Mouse (Mus musculus) intestine, embryonic 16.5 days (tissue): ENCODE results near the gene Sh2b1. TPM values are rescaled to one million over a fixed set of nuclear protein-coding genes. Genes with fewer than 3 reads are reported as not detected.

Source experiments
- ATAC-seq: fragments of 200-750 bp; cut with Nextera tagmentation; 2 replicates; pipeline ENCODE4 v1.8.0; 2017; ENCODE audit warnings: moderate TSS enrichment, moderate library complexity
- H3K27ac ChIP-seq: fragments of 300-500 bp; sonication (generic); 2 replicates; pipeline ENCODE4 v1.5.1; 2014; ENCODE audit warnings: mild to moderate bottlenecking, low read length
- H3K27me3 ChIP-seq: fragments of 300-500 bp; sonication (generic); replicated peaks from 2 replicates; pipeline ENCODE4 v1.6.1; 2014; ENCODE audit warnings: low read length, control low read depth, mixed read lengths; ENCODE audit not compliant: control insufficient read depth, insufficient read depth
- H3K36me3 ChIP-seq: fragments of 300-500 bp; sonication (generic); 2 replicates; pipeline ENCODE4 v1.6.1; 2014; ENCODE audit warnings: low read length, control low read depth; ENCODE audit not compliant: control insufficient read depth, insufficient read depth
- H3K4me1 ChIP-seq: fragments of 300-500 bp; sonication (generic); 2 replicates; pipeline ENCODE4 v1.6.1; 2014; ENCODE audit warnings: low read length, control low read depth, mixed read lengths; ENCODE audit not compliant: control insufficient read depth, insufficient read depth
- H3K4me2 ChIP-seq: fragments of 300-500 bp; sonication (generic); 2 replicates; pipeline ENCODE4 v1.6.1; 2014; ENCODE audit warnings: low read depth, low read length, control low read depth
- H3K4me3 ChIP-seq: fragments of 300-500 bp; sonication (generic); 2 replicates; pipeline ENCODE4 v1.5.1; 2014; ENCODE audit warnings: mild to moderate bottlenecking, low read length
- H3K9ac ChIP-seq: fragments of 300-500 bp; sonication (generic); 2 replicates; pipeline ENCODE4 v1.6.1; 2014; ENCODE audit warnings: low read depth, low read length
- H3K9me3 ChIP-seq: fragments of 300-500 bp; sonication (generic); 2 replicates; pipeline ENCODE4 v1.6.1; 2016; ENCODE audit warnings: low read length, control low read depth; ENCODE audit not compliant: control insufficient read depth
- WGBS: fragments of 180-500 bp; shearing (Covaris S2); extraction: QIAGEN DNeasy Blood & Tissue Kit; methylation state at CpG from one replicate; pipeline ENCODE4 v1.1.7; 2014; 5-methylcytosine and 5-hydroxymethylcytosine counted together
- polyA plus RNA-seq: library from polyadenylated mRNA; unstranded; fragments of >200 nt; fragmentation: Nextera tagmentation; extraction: Ambion mirVana; gene quantifications from 2 replicates; pipeline ENCODE4 v1.2.1, GENCODE M21; 2015

The Sh2b1 gene
- polyA plus RNA-seq, 1 experiment from 2014 or later: 43.2 TPM

DNA sequence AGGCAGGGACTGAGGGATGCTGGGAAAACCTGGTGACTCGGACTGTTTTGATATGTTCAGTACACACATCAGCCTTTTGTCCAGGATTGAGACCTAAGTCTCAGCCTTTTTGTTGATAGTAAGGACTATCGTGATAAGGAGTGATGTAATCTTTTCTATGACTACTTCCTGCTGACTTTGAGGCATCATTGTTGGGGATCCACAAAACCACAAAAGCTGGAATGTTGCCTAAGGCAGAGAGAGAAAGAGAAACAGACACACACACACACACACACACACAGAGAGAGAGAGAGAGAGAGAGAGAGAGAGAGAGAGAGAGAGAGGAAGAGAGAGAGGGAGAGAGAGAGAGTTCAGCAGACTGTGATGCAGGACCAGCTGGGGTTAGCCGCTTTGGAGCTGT lies 56.7 kb downstream of the Sh2b1 start:
- no peak overlapping the region for H3K4me2 ChIP-seq
- H3K9me3 ChIP-seq: no peaks in the 10 kb centered on the region
- H3K9ac ChIP-seq: no peak overlapping the region
- no peaks in the 10 kb centered on the region for H3K4me1 ChIP-seq
- no peaks in the 10 kb centered on the region for H3K36me3 ChIP-seq
- no peak overlapping the region for H3K4me3 ChIP-seq
- no peaks in the 10 kb centered on the region for H3K27me3 ChIP-seq
- 47% methylated on average over 3 of the region's 3 CpGs for WGBS
- ATAC-seq: no peak
- H3K27ac ChIP-seq: no peak overlapping the region

DNA sequence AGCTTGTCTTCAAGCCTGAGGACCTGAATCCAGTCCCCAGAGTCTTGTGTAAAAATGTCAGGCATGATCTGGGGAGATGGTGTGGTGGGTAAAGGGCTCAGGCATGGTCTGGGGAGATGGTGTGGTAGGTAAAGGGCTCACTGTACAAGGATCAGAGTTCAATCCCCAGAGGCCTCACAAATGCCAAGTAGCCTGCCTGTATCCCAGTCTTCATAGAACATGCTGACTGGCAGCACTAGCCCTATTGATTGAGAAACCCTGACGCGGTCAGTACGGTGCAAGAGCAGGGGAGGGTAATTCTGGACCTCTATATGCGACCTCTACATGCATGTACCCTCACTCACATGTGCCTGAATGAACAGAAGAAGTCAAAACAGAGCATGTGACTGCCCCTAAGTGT lies 57.6 kb downstream of the Sh2b1 start:
- Histone ChIP-seq H3K9me3 (no peaks in the 10 kb centered on the region), H3K4me3 (no peak overlapping the region), H3K9ac (no peak overlapping the region), H3K27ac (no peak overlapping the region), H3K4me1 (no peaks in the 10 kb centered on the region), H3K4me2 (no peak overlapping the region), H3K27me3 (no peaks in the 10 kb centered on the region), H3K36me3 (no peaks in the 10 kb centered on the region)
- WGBS: 86% methylated on average over 4 of the region's 4 CpGs
- ATAC-seq: no peak

DNA sequence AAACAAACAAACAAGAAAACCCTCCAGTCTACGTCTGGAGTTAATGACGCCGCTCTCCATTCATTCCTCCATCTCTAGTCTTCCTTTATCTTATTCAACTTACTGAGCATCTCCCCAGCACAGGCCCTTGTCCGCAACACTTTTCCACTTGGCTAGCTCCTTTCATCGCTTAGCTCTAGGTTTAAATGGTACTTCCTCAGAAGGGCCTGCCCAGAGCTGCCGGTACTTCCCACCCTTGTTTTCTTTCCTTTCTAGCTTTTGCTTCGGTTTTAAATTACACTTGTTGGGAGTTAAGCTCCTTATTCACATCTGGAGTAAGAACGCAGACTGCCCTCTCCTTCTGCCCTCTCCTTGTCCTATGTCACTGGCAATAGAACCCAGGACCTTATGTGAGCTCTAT lies 58.2 kb downstream of the Sh2b1 start:
- H3K36me3 ChIP-seq: no peaks in the 10 kb centered on the region
- no peak overlapping the region for H3K9ac ChIP-seq
- no peak for ATAC-seq
- H3K9me3 ChIP-seq: no peaks in the 10 kb centered on the region
- no peak overlapping the region for H3K27ac ChIP-seq
- no peaks in the 10 kb centered on the region for H3K27me3 ChIP-seq
- H3K4me1 ChIP-seq: no peaks in the 10 kb centered on the region
- no peak overlapping the region for H3K4me3 ChIP-seq
- WGBS: 65% methylated on average over 8 of the region's 8 CpGs
- H3K4me2 ChIP-seq: no peak overlapping the region

Other genes with a start within 250 kb of the Sh2b1 start
- gene Sbk1, start 202.8 kb downstream of the Sh2b1 start, polyA plus RNA-seq: 7.1 and 8.9 TPM in 2 replicates
- 0.78 and 1.3 TPM in 2 replicates for gene Lat, start 105.9 kb downstream of the Sh2b1 start, polyA plus RNA-seq
- 70.0 and 76.2 TPM in 2 replicates for gene Spns1, start 98.0 kb downstream of the Sh2b1 start, polyA plus RNA-seq
- 0.99 and 1.4 TPM in 2 replicates for gene Nfatc2ip, start 78.7 kb downstream of the Sh2b1 start, polyA plus RNA-seq
- gene Cd19, start 60.5 kb downstream of the Sh2b1 start, polyA plus RNA-seq: 0.28 and 0.37 TPM in 2 replicates
- gene Rabep2, start 46.7 kb downstream of the Sh2b1 start, polyA plus RNA-seq: 22.6 and 25.0 TPM in 2 replicates
- 1.1 and 1.3 TPM in 2 replicates for gene Atp2a1, start 12.3 kb downstream of the Sh2b1 start, polyA plus RNA-seq
- gene Tufm, start 11.9 kb upstream of the Sh2b1 start, polyA plus RNA-seq: 229 and 244 TPM in 2 replicates
- 25.8 and 29.4 TPM in 2 replicates for gene Atxn2l, start 28.0 kb upstream of the Sh2b1 start, polyA plus RNA-seq
- gene Eif3c, start 91.0 kb upstream of the Sh2b1 start, polyA plus RNA-seq: 180 and 194 TPM in 2 replicates
- gene Apobr, start 109.5 kb upstream of the Sh2b1 start, polyA plus RNA-seq: 0.65 and 1.5 TPM in 2 replicates
- 44.7 and 54.7 TPM in 2 replicates for gene Cln3, start 110.4 kb upstream of the Sh2b1 start, polyA plus RNA-seq
- gene Il27, start 119.5 kb upstream of the Sh2b1 start, polyA plus RNA-seq: not detected in 2 replicates
- 70.8 and 73.3 TPM in 2 replicates for gene Nupr1, start 155.4 kb upstream of the Sh2b1 start, polyA plus RNA-seq
- 42.7 and 49.8 TPM in 2 replicates for gene Sgf29, start 173.9 kb upstream of the Sh2b1 start, polyA plus RNA-seq
- 7.5 and 7.6 TPM in 2 replicates for gene Sult1a1, start 201.0 kb upstream of the Sh2b1 start, polyA plus RNA-seq
- 111 and 112 TPM in 2 replicates for gene Bola2, start 220.0 kb upstream of the Sh2b1 start, polyA plus RNA-seq
- 8.3 and 8.9 TPM in 2 replicates for gene Slx1b, start 220.4 kb upstream of the Sh2b1 start, polyA plus RNA-seq
- gene Coro1a, start 232.4 kb upstream of the Sh2b1 start, polyA plus RNA-seq: 38.0 and 38.7 TPM in 2 replicates